Mouse (Mus musculus) lung, postnatal 0 days (tissue): ENCODE measurements around the gene Olfm2.

Source experiments
- CTCF ChIP-seq: IDR thresholded peaks from 2 replicates; pipeline ENCODE4 v1.5.1; 2016; ENCODE audit warnings: antibody characterized with exemption, mild to moderate bottlenecking
- EP300 ChIP-seq: IDR thresholded peaks from 2 replicates; pipeline ENCODE4 v1.6.1; 2016; ENCODE audit warnings: antibody characterized with exemption, mild to moderate bottlenecking, control low read depth

GRCm38 (mm10) chr9:20726134-20726858 is 19.9 kb downstream of the Olfm2 start:
- TF ChIP-seq CTCF: no peak
- no peak for TF ChIP-seq EP300
